Mouse (Mus musculus) midbrain, embryonic 11.5 days (tissue): ENCODE data around the gene Cxcr3. TPM values are rescaled to one million over a fixed set of nuclear protein-coding genes. Genes with fewer than 3 reads are reported as not detected.

Experiments used
- ATAC-seq: fragments of 200-750 bp; cut with Nextera tagmentation; 2 replicates; pipeline ENCODE4 v1.8.0; 2017; ENCODE audit warnings: moderate TSS enrichment, moderate library complexity; ENCODE audit not compliant: low FRiP score
- DNase-seq: peaks from one replicate; pipeline ENCODE4 v3.0.0; 2015; ENCODE audit warnings: low spot score; ENCODE audit errors: missing footprints
- H3K27ac ChIP-seq: fragments of 300-500 bp; sonication (generic); 2 replicates; pipeline ENCODE4 v1.5.1; 2014; ENCODE audit warnings: low read depth, low read length
- H3K27me3 ChIP-seq: fragments of 300-500 bp; sonication (generic); 2 replicates; pipeline ENCODE4 v1.6.1; 2014; ENCODE audit warnings: mild to moderate bottlenecking, low read length, moderate library complexity, mixed read lengths; ENCODE audit not compliant: control insufficient read depth, insufficient read depth
- H3K36me3 ChIP-seq: fragments of 300-500 bp; sonication (generic); 2 replicates; pipeline ENCODE4 v1.6.1; 2014; ENCODE audit warnings: mild to moderate bottlenecking, low read length, moderate library complexity, mixed read lengths; ENCODE audit not compliant: control insufficient read depth, insufficient read depth
- H3K4me1 ChIP-seq: fragments of 300-500 bp; sonication (generic); 2 replicates; pipeline ENCODE4 v1.6.1; 2014; ENCODE audit warnings: low read length; ENCODE audit not compliant: control insufficient read depth, insufficient read depth
- H3K4me2 ChIP-seq: fragments of 300-500 bp; sonication (generic); 2 replicates; pipeline ENCODE4 v1.6.1; 2014; ENCODE audit warnings: mild to moderate bottlenecking, moderate library complexity
- H3K4me3 ChIP-seq: fragments of 300-500 bp; sonication (generic); 2 replicates; pipeline ENCODE4 v1.5.1; 2014; ENCODE audit warnings: low read depth, low read length
- H3K9ac ChIP-seq: fragments of 300-500 bp; sonication (generic); 2 replicates; pipeline ENCODE4 v1.6.1; 2014; ENCODE audit warnings: low read length
- H3K9me3 ChIP-seq: fragments of 300-500 bp; sonication (generic); 2 replicates; pipeline ENCODE4 v1.6.1; 2016; ENCODE audit warnings: low read length; ENCODE audit not compliant: control insufficient read depth
- WGBS: fragments of 180-500 bp; shearing (Covaris S2); extraction: QIAGEN DNeasy Blood & Tissue Kit; methylation state at CpG from one replicate; pipeline ENCODE4 v1.1.7; 2014; 5-methylcytosine and 5-hydroxymethylcytosine counted together
- polyA plus RNA-seq: library from polyadenylated mRNA; unstranded; fragments of >200 nt; fragmentation: Nextera tagmentation; extraction: Ambion mirVana; gene quantifications from 2 replicates; pipeline ENCODE4 v1.2.1, GENCODE M21; 2014

The Cxcr3 gene
- polyA plus RNA-seq, 1 experiment from 2014 or later, result 0.20 TPM

DNA sequence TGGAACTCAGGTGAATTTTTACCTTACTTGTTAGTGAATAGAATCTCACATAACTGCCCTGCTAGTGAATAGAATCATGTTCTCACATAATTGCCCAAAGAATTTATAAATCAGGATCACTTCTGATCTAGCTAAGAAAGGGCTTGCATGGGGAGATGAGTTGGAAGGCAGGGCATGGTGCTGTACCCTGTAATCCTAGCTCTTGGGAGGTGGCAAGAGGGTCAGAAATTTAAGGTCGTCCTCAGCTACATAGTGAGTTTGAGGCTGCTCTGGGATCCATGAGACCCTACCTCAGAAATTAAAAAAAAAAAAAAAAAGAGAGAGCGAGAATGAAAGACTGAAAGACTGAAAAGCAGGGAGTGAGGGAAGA is 7.0 kb upstream of the Cxcr3 start:
- ATAC-seq (no peak), DNase-seq (no peak)
- Histone ChIP-seq H3K9me3 (no peaks in the 10 kb centered on the region), H3K4me3 (no peak overlapping the region), H3K4me1 (no peaks in the 10 kb centered on the region), H3K36me3 (no peaks in the 10 kb centered on the region), H3K27ac (no peak overlapping the region), H3K9ac (no peak overlapping the region), H3K4me2 (no peak overlapping the region), H3K27me3 (peaks cover 6% of the 10 kb centered on the region)
- 71% methylated on average over 2 of the region's 2 CpGs for WGBS

DNA sequence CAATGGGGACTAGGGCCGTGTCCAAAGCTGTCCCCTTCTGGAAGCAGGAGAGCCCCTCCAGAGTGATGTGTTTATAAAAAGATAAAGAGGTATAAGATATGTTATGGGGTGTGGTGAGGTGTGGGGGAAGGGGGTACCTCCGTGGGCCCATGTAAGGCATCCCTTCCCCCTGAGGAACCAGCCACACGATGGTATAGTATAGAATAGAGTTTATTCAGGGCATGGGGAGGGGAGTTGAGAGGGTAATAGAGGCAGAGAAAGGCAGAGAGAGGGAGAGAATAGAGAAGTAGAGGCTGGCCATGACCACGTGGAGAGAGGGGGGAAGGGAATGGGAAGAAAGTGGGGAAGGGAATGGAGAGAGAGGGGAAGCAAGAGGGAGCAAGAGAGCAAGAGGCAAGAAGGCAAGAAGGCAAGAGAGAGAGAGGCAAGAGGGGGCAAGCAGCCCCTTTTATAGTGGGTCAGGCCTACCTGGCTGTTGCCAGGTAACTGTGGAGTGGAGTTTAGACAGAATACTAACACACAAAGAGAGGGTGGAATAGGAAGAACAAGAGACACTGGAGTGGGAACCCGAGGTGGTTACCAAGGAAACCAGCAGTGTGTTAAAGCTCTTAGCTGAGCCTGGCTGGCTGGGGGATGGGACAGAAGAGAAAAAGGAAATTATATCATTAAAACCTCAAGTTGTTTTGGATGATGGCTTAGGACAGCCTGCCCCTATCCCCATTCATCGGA is 6.4 kb upstream of the Cxcr3 start:
- peak; percentile 84 for DNase-seq
- Histone ChIP-seq H3K9me3 (no peaks in the 10 kb centered on the region), H3K36me3 (no peaks in the 10 kb centered on the region), H3K9ac (no peak overlapping the region), H3K4me2 (no peak overlapping the region), H3K4me1 (no peaks in the 10 kb centered on the region), H3K4me3 (no peak overlapping the region), H3K27ac (no peak overlapping the region), H3K27me3 (peaks cover 6% of the 10 kb centered on the region)
- WGBS, result 44% methylated on average over 6 of the region's 6 CpGs
- ATAC-seq, result peak; percentile 77

DNA sequence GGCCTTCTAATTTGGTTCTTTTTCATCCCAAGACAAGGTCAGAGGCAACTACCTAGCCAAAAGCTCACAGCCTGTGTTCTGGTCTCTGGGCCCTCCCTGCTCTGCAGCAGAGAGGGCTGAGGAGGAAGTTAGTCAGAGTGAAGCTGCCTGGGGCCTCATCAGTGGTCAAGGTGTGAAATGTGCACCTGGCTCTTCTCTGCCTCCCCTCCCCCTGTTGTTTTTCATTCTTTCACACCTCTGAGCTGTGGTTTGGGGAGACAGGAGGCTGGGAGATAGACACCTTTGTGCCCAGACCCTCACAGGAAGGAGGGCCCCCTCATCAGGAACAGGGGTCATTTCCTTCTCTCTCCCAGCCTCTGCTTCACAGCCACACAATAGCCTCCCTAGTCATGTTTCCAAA is 3.1 kb upstream of the Cxcr3 start:
- Histone ChIP-seq H3K4me3 (no peak overlapping the region), H3K4me1 (no peaks in the 10 kb centered on the region), H3K36me3 (no peaks in the 10 kb centered on the region), H3K9ac (no peak overlapping the region), H3K9me3 (no peaks in the 10 kb centered on the region), H3K4me2 (no peak overlapping the region), H3K27ac (no peak overlapping the region), H3K27me3 (no peaks in the 10 kb centered on the region; the same call in none of the 2 replicates)
- DNase-seq (no peak), ATAC-seq (no peak)

DNA sequence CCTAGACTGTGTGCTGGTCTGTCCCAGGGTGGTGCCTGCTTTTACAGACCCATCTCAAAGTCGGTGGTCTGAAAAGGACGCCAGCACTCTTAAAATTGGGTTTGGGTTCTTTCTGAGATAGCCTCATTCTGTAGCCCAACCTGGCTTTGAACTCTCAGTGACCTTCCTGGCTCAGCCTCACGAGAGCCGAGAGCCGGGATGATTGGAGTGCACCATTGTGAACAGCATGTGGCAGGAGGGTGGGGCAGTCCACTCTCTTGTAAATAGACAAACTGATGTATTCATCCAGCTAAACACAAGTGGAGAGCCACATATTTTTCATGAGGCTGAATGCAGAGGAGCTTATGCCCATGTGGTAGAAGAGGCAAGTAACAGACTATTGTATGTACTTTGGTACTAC is 912 bp upstream of the Cxcr3 start:
- Histone ChIP-seq H3K9me3 (no peaks in the 10 kb centered on the region), H3K4me1 (no peaks in the 10 kb centered on the region), H3K27me3 (peaks cover 2% of the 10 kb centered on the region), H3K9ac (no peak overlapping the region), H3K27ac (no peak overlapping the region), H3K4me3 (no peak overlapping the region), H3K4me2 (no peak overlapping the region), H3K36me3 (no peaks in the 10 kb centered on the region)
- ATAC-seq, result no peak
- 73% methylated on average over 5 of the region's 5 CpGs for WGBS
- DNase-seq, result no peak

DNA sequence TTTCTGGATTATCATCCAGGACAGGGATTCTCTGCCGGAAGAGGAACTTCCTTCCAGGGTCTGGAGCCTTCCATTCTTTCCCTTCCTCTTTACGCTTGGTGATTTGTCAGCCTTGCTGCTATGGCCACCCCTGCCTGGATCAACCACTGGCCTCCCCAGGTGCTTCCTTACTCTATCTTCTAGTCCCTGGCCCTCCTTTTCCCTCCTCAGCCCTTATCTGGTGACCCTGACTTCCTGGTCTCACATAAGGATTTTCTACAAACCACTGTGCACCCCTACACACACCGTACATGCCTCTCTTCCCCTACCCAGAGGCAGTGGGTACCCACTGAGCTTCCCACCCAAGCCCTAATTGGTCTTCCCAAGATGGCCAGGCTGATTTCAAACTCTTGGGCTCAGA is 781 bp downstream of the Cxcr3 start:
- Histone ChIP-seq H3K27me3 (peaks cover 2% of the 10 kb centered on the region; the same call in 1 of the 2 replicates), H3K27ac (no peak overlapping the region), H3K4me2 (no peak overlapping the region), H3K9me3 (no peaks in the 10 kb centered on the region), H3K36me3 (no peaks in the 10 kb centered on the region), H3K9ac (no peak overlapping the region), H3K4me1 (no peaks in the 10 kb centered on the region), H3K4me3 (no peak overlapping the region)
- 87% methylated on average over 3 of the region's 3 CpGs for WGBS
- no peak for DNase-seq
- ATAC-seq, result no peak

DNA sequence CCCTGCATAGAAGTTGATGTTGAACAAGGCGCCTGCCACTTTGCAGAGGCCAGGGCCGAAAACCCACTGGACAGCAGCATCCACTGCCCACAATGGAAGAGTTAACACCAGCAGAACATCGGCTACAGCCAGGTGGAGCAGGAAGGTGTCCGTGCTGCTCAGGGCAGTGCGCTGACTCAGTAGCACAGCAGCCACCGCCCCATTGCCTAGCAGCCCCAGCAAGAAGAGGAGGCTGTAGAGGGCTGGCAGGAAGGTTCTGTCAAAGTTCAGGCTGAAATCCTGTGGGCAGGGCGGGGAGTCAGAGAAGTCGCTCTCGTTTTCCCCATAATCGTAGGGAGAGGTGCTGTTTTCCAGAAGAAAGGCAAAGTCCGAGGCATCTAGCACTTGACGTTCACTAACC is 1.4 kb downstream of the Cxcr3 start:
- H3K9me3 ChIP-seq, result no peaks in the 10 kb centered on the region
- H3K4me1 ChIP-seq, result no peaks in the 10 kb centered on the region
- H3K36me3 ChIP-seq, result no peaks in the 10 kb centered on the region
- no peak for ATAC-seq
- no peak overlapping the region for H3K9ac ChIP-seq
- H3K27me3 ChIP-seq, result peaks cover 2% of the 10 kb centered on the region; the same call in 1 of the 2 replicates
- WGBS, result 78% methylated on average over 12 of the region's 12 CpGs
- no peak overlapping the region for H3K4me2 ChIP-seq
- no peak for DNase-seq
- no peak overlapping the region for H3K27ac ChIP-seq
- no peak overlapping the region for H3K4me3 ChIP-seq

DNA sequence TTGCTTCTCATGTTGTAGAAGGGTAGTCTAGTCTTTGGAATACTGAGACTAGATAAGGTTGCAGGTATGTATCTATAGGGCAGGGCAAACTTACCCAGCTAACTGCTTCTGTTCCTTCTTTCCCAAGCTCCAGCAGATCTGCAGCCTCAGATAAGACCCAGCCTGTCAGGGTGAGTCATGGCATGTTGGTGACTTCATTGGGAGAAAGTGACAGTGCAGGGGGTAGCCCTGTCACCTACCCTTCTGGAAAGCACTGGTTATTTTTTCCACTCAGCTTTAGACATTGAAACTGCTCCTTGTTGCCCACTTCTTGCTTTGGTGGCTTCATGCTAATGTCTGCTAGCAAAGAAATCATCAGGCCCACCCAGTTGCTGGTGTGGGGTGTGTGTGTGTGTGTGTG is 4.1 kb downstream of the Cxcr3 start:
- Histone ChIP-seq H3K27me3 (peaks cover 2% of the 10 kb centered on the region; the same call in 1 of the 2 replicates), H3K36me3 (no peaks in the 10 kb centered on the region), H3K9me3 (no peaks in the 10 kb centered on the region), H3K9ac (no peak overlapping the region), H3K4me1 (no peaks in the 10 kb centered on the region), H3K4me2 (no peak overlapping the region), H3K27ac (no peak overlapping the region), H3K4me3 (no peak overlapping the region)
- ATAC-seq, result no peak
- no peak for DNase-seq

DNA sequence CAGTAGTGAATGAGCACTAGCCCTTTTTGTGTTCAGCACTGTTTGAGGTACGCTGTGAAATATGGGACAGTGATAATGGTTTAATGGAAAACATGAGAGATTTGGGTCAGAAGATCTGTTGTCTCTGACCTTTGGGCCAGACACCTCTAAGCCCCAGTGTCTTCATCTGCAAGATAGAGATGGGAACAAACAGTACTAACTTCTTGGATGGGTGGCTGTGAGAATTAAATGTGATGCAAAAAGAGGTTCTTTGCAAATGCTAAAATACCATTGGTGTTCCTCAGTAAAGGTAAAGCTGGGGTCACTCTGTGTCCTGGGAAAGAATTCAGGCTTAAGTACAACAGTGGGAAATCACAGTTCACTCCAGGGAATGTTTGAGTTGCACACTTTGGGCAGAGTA is 13.7 kb downstream of the Cxcr3 start:
- Histone ChIP-seq H3K27me3 (peaks cover 5% of the 10 kb centered on the region; the same call in 1 of the 2 replicates), H3K9ac (no peak overlapping the region), H3K4me1 (no peaks in the 10 kb centered on the region), H3K27ac (no peak overlapping the region), H3K4me3 (no peak overlapping the region), H3K4me2 (no peak overlapping the region), H3K36me3 (no peaks in the 10 kb centered on the region), H3K9me3 (no peaks in the 10 kb centered on the region)
- DNase-seq, result no peak
- ATAC-seq, result no peak
- 77% methylated on average over 1 of the region's 1 CpGs for WGBS

DNA sequence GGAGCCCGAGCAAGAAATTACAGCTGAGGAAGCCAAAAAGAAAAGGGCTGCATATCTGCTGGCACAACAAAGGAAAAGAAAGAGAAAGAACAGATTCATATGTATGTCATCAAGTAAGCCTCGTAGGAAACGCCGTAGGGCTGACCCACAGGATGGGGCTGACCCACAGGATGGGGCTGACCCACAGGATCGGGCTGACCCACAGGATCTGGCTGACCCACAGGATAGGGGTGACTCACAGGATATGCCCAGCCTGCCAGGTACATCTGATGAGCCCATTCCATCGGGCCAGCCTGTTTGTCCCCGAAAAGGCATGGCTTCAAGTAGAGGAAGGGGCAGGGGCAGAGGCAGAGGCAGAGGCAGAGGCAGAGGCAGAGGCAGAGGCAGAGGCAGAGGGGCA is 29.0 kb downstream of the Cxcr3 start:
- Histone ChIP-seq H3K4me1 (no peaks in the 10 kb centered on the region), H3K36me3 (no peaks in the 10 kb centered on the region), H3K4me2 (no peak overlapping the region), H3K27ac (no peak overlapping the region), H3K4me3 (no peak overlapping the region), H3K27me3 (no peaks in the 10 kb centered on the region), H3K9me3 (no peaks in the 10 kb centered on the region), H3K9ac (no peak overlapping the region)
- 83% methylated on average over 7 of the region's 7 CpGs for WGBS
- DNase-seq (no peak), ATAC-seq (no peak)
